Mouse (Mus musculus): ENCODE measurements around the gene Kat6b.
"Not testable (repeated sequence)": the region's sequence is repeated elsewhere in the genome, so short reads cannot be mapped to it uniquely, and the experiment has no call there.

The Kat6b gene

DNA sequence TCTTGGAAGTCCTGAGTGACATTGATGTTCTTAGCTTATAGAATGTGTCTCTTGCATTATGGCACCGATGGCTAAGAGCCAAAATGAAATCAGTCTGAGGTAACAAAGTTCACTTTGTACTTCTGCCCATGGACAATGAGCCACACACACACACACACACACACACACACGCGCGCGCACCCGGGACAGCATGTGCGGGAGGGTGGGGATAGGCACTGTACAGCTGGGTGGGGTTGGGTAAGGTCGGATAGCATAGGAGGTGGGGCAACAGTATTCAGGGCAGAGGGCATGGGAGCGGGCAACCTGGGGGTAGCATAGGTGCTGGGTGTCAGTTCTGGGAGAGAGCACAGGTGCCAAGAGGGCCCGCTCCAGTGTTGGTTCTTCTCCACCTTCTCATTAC is 3.5 kb downstream of the Kat6b start:
- DNase-seq (ENCODE audit: low spot score), result no peak

DNA sequence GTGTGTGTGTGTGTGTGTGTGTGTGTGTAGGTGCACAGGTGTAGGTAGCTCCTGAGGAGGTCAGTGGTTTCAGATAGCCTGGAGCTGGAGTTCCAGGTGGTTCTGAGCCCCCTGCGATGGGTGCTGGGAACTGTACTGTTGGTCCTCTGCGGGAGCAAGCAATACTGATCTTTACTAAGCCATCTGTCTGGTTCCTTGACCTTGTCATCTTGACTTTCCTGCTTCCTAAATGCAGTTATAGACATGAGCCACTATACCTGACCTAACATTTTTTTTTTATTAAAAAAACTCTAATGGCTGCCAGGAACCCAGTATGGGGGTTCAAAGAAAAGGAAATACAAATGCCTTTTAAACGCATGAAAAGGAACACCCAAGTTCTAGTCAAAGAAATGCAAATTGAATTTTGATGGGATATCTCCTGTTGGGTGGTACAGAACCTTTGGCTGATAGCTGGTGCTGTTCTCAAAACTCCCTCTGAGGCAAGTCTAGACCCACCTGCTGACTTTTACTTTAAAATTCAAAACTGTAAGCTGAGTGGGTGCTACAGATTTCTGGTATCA is 4.8 kb downstream of the Kat6b start:
- DNase-seq (ENCODE audit: low spot score), result no peak

- DNase-seq (ENCODE audit: low spot score), result not testable (repeated sequence)
These were observed 5.9 kb downstream of the Kat6b start for GRCm38 (mm10) chr14:21487135-21487534.

DNA sequence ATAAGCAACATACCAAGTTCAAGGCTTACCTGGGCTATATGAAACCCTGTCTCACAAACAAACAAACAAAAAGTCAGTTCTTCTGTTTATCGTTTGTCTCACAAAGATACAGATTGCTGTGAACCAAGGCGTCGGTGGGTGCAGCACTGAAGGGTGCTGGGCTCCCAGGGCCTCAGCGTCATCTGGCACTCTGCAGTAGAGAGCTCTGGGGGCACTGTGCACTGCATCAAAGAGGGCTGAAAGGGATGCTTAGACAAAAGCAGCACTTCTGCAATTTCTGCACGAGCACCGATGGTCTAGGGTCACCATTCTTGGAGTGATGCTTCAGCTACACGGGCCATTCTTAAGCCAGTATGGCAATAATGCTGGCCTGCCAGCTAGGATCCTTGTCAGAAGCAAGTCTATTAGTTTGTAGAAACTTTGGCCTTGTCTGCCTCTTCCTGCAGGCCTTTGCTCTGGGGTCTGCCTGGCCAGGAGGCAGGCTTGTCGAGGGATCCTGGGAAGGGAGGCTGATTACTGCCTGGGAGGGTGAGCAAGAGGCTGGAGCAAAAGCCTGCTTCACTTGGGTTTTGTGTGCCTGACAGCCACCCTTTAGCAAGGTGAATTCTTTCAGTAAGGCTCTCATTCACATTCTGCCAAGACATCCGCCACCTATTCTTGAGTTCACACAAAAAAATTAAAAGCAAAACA is 7.3 kb downstream of the Kat6b start:
- not testable (repeated sequence) for DNase-seq (ENCODE audit: low spot score)

DNA sequence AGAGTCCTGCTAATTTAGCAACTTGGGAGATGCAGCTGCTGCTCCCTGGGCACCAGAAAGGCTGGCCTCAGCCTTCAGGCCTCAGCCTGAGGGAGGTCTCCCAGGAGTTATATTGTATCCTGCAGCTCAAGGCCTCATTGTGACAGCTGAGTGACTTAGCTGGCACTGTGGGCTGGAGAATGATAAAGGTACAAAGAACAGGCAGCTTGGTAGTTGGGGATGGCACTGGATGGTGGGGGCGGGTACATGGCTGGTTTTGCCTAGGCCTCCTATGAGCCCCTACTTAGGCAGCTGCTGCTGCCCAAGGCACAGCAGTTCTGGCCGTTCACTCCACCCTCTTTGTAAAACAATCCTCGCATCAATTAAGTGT is 7.9 kb downstream of the Kat6b start:
- DNase-seq (ENCODE audit: low spot score), result no peak

DNA sequence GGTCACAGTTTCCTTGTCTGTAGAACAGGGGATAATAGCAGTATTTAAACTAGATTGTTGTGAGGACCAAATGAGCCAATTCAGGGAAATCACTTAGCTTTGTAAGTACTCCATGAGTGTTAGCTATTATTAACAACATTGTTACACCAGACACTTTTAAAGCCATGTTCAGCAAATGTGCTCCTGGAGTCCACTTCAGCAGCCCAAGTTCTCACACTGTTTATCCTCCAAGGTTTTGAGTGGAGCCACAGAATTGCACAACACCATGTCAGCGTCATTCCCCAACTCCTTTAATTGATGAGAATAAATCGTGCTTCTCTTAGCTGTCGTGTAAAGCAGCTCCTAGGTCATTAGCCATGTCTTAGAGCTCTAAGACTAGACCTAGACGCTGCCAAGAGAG is 8.9 kb downstream of the Kat6b start:
- DNase-seq (ENCODE audit: low spot score), result no peak

- no peak for DNase-seq (ENCODE audit: low spot score)
These were observed 17.2 kb downstream of the Kat6b start for GRCm38 (mm10) chr14:21498361-21498996.

DNA sequence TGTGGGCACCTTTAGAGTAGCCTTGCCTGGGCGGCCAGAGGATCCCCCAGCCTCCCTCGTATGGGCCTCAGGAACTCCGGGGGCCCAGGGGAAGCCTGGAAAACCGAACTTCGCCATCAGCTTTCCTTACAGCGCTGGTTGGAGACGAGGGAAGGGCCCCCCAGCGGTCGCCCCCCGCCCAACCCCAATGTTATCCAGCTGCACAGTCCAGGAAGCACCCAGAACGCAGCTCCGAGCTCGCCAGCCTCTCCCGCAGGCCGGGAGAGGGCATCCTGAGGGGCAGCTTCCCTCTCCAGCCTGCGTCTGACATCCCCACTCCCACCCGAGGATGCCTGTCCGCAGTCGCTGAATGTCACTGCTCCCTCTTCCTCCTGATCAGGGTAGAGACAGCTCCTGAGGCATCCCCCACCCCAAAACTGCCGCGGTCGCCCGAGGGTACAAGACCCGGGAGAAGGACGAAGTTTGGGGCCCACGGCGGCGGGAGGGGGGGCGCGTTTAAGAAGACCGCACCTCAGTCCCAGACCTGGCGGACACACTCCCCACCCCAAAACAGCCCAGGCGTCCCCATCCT is 17.9 kb downstream of the Kat6b start:
- no peak for DNase-seq (ENCODE audit: low spot score)

GRCm38 (mm10) chr14:21499631-21500153 is 18.5 kb downstream of the Kat6b start:
- DNase-seq (ENCODE audit: low spot score), result peak; percentile 35

- DNase-seq (ENCODE audit: low spot score), result peak; percentile 94
These were observed 19.2 kb downstream of the Kat6b start for GRCm38 (mm10) chr14:21500154-21501047.

GRCm38 (mm10) chr14:21501048-21501657 is 19.9 kb downstream of the Kat6b start:
- DNase-seq (ENCODE audit: low spot score), result no peak

DNA sequence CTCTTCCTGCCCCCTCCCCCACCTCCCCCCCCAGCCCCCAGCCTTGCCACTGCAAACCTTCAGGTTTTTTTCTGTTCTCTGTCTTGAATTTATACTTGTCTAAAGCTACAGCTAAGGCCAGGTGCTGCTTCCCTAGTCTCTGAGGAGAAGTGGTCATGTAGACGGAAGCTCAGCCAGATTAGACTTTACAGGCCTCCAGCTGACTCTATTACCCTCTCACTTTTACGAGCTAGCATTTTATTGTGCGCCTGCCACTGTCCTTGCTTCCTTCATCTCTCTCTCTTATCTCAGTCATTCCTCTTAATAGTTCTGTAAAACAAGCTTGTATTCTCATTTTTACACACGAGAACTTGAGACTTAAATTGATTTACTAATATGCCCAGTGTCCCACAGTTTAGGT is 23.8 kb downstream of the Kat6b start:
- no peak for DNase-seq (ENCODE audit: low spot score)

DNA sequence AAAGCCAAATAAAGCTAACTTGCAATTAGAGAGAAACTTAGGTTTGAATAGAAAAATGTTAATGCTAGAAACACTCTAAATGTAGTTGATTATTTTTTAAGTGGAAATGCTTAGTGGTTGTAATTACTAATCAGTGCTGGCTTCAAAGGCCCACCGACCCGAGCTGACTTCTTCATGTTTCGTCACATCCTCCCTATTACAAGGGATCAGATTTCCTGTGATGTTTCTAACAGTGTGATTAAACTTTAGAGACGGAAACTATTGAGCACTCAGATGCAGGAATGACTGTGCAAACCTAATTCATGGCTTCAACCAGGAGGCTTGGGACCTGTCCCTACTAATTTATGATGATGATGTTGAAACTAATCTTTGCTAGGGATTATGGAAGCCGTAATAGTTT is 25.8 kb downstream of the Kat6b start:
- DNase-seq (ENCODE audit: low spot score), result no peak

DNA sequence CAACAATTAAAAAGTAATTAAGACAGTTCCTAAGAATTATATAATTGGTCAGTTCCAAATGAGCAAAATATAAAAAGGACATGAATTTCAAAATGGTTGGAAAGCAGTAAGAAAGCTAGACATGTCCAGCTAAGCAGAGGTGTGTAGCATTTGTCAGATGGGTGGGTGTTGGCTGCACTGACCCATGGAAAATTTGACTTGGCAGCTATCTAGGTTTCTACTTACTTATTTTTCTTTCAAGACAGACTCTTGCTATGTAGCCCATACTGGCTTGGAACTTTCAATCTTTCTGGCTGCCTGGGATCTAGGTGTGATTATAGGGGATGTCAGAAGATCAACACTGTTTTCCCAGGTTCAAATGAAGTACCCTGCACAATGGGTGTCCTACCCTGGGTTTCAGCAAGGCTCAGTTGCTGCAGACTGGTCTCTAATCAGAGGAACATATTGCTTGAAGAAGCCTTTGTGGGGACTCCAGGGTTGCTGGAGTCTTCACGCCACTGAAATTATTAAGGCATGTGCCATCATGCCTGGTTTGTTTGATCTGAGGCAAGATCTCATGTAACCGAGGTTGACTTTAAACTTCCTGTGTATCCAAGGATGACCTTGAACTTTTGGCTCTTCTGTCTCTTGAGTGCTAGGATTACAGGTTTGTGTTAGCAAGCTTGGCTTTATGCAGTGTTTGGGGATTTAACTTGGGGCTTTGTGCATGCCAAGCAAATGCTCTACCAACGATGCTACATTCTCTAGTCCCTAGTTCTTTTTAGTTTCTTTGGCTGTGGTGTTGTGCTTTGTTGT is 28.1 kb downstream of the Kat6b start:
- no peak for DNase-seq (ENCODE audit: low spot score)

DNA sequence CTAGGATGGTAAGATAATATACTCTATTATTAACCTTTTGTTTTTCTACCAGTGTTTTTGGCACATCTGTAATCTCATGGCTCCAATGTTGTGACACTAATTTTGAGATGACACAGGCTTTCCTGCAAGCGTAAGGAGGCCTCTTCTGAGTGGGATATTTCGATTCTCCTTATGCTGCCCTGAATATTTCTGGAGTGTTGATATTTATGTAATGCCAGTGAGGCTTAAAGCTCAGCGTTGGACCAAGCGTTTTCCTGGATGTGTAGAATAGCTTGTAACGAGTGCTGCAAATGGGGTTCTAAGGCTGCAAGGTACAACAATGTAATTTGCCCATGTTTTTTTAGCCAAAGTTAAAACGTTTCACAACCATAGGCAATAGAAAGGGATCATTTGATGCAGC is 30.2 kb downstream of the Kat6b start:
- no peak for DNase-seq (ENCODE audit: low spot score)

- DNase-seq (ENCODE audit: low spot score), result no peak
These were observed 34.3 kb downstream of the Kat6b start for GRCm38 (mm10) chr14:21515505-21515904.

GRCm38 (mm10) chr14:21519307-21519706 is 38.1 kb downstream of the Kat6b start:
- no peak for DNase-seq (ENCODE audit: low spot score)

DNA sequence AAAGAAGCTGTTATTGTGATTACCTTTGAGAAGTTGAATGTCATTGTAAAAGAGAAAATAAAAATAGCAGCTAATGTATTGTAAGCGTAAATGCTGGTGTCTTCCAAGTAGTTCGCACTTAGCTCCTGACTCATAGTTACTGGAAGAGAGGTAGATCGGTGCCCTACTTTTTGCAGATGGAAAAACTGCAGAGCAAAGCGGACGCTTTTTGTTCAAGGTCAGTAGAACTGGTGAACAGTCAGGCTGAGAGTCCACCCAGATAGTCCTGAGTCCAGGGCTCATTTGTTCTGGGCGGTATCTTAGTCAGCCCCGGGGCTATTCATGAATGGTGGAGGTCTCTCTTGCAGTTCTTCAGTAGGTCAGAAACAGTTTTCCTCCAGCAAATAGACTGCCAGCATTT is 39.3 kb downstream of the Kat6b start:
- no peak for DNase-seq (ENCODE audit: low spot score)

DNA sequence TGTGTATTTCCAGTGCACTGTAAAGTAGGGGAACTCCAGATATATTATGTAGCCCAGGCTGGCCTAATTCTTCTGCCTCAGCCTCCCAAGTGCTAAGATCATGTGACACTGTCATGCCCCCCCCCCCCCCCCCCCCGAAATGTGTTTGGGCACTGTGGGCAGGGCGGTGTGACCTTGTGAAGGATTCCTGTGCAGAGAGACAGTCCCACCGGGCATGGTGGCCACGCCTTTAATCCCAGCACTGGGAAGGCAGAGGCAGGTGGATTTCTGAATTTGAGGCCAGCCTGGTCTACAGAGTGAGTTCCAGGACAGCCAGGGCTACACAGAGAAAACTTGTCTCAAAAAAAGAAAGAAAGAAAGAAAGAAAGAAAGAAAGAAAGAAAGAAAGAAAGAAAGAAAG is 40.3 kb downstream of the Kat6b start:
- DNase-seq (ENCODE audit: low spot score), result not testable (repeated sequence)

GRCm38 (mm10) chr14:21522312-21522978 is 41.2 kb downstream of the Kat6b start:
- no peak for DNase-seq (ENCODE audit: low spot score)

Measured in spleen, adult 12 weeks (tissue).